Mouse (Mus musculus) midbrain, embryonic 13.5 days (tissue): ENCODE data around the gene Eef1a2. TPM values are rescaled to one million over a fixed set of nuclear protein-coding genes. Genes with fewer than 3 reads are reported as not detected.
"Not testable (repeated sequence)": the region's sequence is repeated elsewhere in the genome, so short reads cannot be mapped to it uniquely, and the experiment has no call there.

Experiments used
- ATAC-seq: fragments of 200-750 bp; cut with Nextera tagmentation; 2 replicates; pipeline ENCODE4 v1.8.0; 2017; ENCODE audit warnings: mild to moderate bottlenecking, moderate TSS enrichment, moderate library complexity
- H3K27ac ChIP-seq: fragments of 300-500 bp; sonication (generic); 2 replicates; pipeline ENCODE4 v1.5.1; 2015; ENCODE audit warnings: inconsistent platforms, mild to moderate bottlenecking, moderate library complexity
- H3K27me3 ChIP-seq: fragments of 300-500 bp; sonication (generic); 2 replicates; pipeline ENCODE4 v1.6.1; 2015; ENCODE audit warnings: mild to moderate bottlenecking, inconsistent platforms
- H3K36me3 ChIP-seq: fragments of 300-500 bp; sonication (generic); 2 replicates; pipeline ENCODE4 v1.6.1; 2015; ENCODE audit warnings: mild to moderate bottlenecking, inconsistent platforms
- H3K4me1 ChIP-seq: fragments of 300-500 bp; sonication (generic); replicated peaks from 2 replicates; pipeline ENCODE4 v1.6.1; 2015; ENCODE audit warnings: inconsistent platforms
- H3K4me2 ChIP-seq: fragments of 300-500 bp; sonication (generic); replicated peaks from 2 replicates; pipeline ENCODE4 v1.6.1; 2015; ENCODE audit warnings: moderate library complexity, mild to moderate bottlenecking, inconsistent platforms
- H3K4me3 ChIP-seq: fragments of 300-500 bp; sonication (generic); replicated peaks from 2 replicates; pipeline ENCODE4 v1.5.1; 2015; ENCODE audit warnings: mild to moderate bottlenecking, inconsistent platforms
- H3K9ac ChIP-seq: fragments of 300-500 bp; sonication (generic); replicated peaks from 2 replicates; pipeline ENCODE4 v1.6.1; 2015; ENCODE audit warnings: mild to moderate bottlenecking, inconsistent platforms
- H3K9me3 ChIP-seq: fragments of 300-500 bp; sonication (generic); 2 replicates; pipeline ENCODE4 v1.6.1; 2016; ENCODE audit warnings: mild to moderate bottlenecking, inconsistent platforms
- WGBS: fragments of 180-500 bp; shearing (Covaris S2); methylation state at CpG from one replicate; pipeline ENCODE4 v1.1.7; 2015; 5-methylcytosine and 5-hydroxymethylcytosine counted together
- polyA plus RNA-seq: library from polyadenylated mRNA; unstranded; fragments of >200 nt; fragmentation: Nextera tagmentation; extraction: Ambion mirVana; gene quantifications from 2 replicates; pipeline ENCODE4 v1.2.1, GENCODE M21; 2015

The Eef1a2 gene
- polyA plus RNA-seq: 3.5 and 3.8 TPM in 2 replicates

- H3K4me2 ChIP-seq: peak within 1 kb of the TSS; percentile 61
- 3% methylated on average over 55 of the region's 55 CpGs for WGBS
- H3K27me3 ChIP-seq: peaks cover 31% of the 10 kb centered on the region
- H3K9ac ChIP-seq: peak within 1 kb of the TSS; percentile 77
- H3K4me3 ChIP-seq: peak within 1 kb of the TSS; percentile 52
- H3K27ac ChIP-seq: peak within 1 kb of the TSS; percentile 86
- peaks cover 6% of the 10 kb centered on the region; the same call in 1 of the 2 replicates for H3K36me3 ChIP-seq
- H3K4me1 ChIP-seq: peaks cover 59% of the 10 kb centered on the region
- peak; percentile 77 for ATAC-seq
- H3K9me3 ChIP-seq: no peaks in the 10 kb centered on the region
These were observed at the start of gene Eef1a2 for GRCm38 (mm10) chr2:181156248-181157121. Gene Eef1a2 (minus strand): TSS chr2:181157014.

DNA sequence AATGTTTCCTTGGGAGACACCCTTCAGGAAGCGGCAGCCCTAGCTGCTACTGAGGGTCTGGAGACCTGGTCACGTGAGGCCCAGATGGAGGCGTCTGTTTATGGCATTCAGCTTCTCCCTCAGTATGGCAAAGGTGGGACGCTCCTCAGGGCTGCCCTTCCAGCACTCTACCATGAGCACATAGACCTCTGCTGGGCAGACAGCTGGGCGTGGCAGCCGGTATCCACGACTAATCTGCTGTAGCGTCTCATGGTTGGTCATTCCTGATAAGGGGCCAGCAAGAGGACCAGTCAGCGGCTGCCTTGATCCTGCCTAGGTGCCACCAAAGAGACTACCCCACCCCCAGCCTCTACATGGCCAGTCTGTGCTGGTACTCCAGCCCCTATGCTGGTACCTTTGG is 49.3 kb upstream of the Eef1a2 start:
- no peak overlapping the region for H3K27ac ChIP-seq
- ATAC-seq: no peak
- 75% methylated on average over 9 of the region's 9 CpGs for WGBS

GRCm38 (mm10) chr2:181205678-181206077 is 48.9 kb upstream of the Eef1a2 start:
- H3K4me2 ChIP-seq: no peak overlapping the region
- H3K9ac ChIP-seq: no peak overlapping the region
- no peaks in the 10 kb centered on the region for H3K9me3 ChIP-seq
- ATAC-seq: no peak
- H3K4me3 ChIP-seq: no peak overlapping the region
- WGBS: 89% methylated on average over 5 of the region's 5 CpGs
- H3K36me3 ChIP-seq: no peaks in the 10 kb centered on the region
- H3K4me1 ChIP-seq: no peaks in the 10 kb centered on the region
- H3K27me3 ChIP-seq: peaks cover 11% of the 10 kb centered on the region
- H3K27ac ChIP-seq: no peak overlapping the region

More for the DNA sequence above, 49.3 kb upstream of the Eef1a2 start:
- Histone ChIP-seq H3K27me3 (peaks cover 15% of the 10 kb centered on the region), H3K4me3 (no peak overlapping the region), H3K9me3 (no peaks in the 10 kb centered on the region), H3K4me1 (no peaks in the 10 kb centered on the region), H3K36me3 (no peaks in the 10 kb centered on the region), H3K9ac (no peak overlapping the region), H3K4me2 (no peak overlapping the region)

DNA sequence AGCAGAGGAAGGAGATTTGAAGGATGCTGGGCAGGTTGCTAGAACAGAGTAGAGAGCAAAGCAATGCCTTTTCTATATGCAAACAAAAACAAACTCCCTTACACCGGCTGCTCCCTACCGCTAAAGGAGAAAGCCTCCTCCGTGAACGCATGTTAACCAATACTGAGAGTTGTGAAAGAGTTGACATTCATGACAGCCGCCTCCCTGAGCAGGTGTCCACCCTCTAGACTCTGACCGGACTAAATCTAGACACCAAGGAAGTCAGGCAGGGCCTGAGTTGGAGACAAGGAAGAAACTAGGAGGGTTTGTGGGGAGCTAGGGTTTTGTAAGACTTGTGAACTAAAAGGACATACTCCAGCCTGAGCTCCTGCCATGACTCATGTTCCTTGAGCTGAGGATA is 46.1 kb upstream of the Eef1a2 start:
- H3K9ac ChIP-seq: no peak overlapping the region
- no peaks in the 10 kb centered on the region for H3K4me1 ChIP-seq
- H3K4me2 ChIP-seq: no peak overlapping the region
- WGBS: 83% methylated on average over 6 of the region's 6 CpGs
- no peaks in the 10 kb centered on the region for H3K36me3 ChIP-seq
- no peak overlapping the region for H3K4me3 ChIP-seq
- no peak overlapping the region for H3K27ac ChIP-seq
- H3K9me3 ChIP-seq: no peaks in the 10 kb centered on the region
- no peak for ATAC-seq
- H3K27me3 ChIP-seq: 0 out of 2 replicates have a peak, but pooled peaks cover 3% of the 10 kb centered on the region

DNA sequence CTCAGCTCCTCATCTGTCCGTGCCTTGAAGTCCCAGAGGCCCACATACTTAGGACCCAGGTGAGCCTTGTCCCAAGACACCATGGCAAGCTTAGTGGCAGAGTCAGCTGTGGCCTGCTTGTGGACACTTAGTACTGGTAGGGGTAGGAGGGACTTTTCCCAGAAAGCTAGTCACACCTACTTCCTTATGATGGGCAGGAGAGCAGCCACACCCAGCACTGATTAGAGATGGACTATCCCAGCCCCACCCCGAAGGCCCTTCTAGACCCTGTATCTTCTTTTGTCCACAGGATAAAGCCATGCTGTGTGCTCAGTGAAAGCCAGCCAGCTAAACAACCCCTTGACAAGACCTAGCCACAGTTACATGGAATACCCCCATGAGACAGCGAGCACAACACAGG is 45.6 kb upstream of the Eef1a2 start, which contains the start of gene Ptk6:
Gene Ptk6, minus strand, starts transcription at position 368 of the 400 bp plus-strand sequence.
- WGBS: 91% methylated on average over 3 of the region's 3 CpGs
- Histone ChIP-seq H3K9me3 (no peaks in the 10 kb centered on the region), H3K27me3 (0 out of 2 replicates have a peak, but pooled peaks cover 3% of the 10 kb centered on the region), H3K36me3 (no peaks in the 10 kb centered on the region), H3K4me1 (no peaks in the 10 kb centered on the region), H3K27ac (no peak within 1 kb of the TSS), H3K4me2 (no peak within 1 kb of the TSS), H3K9ac (no peak within 1 kb of the TSS), H3K4me3 (no peak within 1 kb of the TSS)
- ATAC-seq: no peak

GRCm38 (mm10) chr2:181201606-181202005 is 44.8 kb upstream of the Eef1a2 start:
- ATAC-seq: no peak
- no peaks in the 10 kb centered on the region for H3K4me1 ChIP-seq
- WGBS: 80% methylated on average over 3 of the region's 3 CpGs
- peaks cover 3% of the 10 kb centered on the region; the same call in 1 of the 2 replicates for H3K27me3 ChIP-seq
- H3K4me2 ChIP-seq: no peak overlapping the region
- no peaks in the 10 kb centered on the region for H3K9me3 ChIP-seq
- H3K4me3 ChIP-seq: no peak overlapping the region
- no peak overlapping the region for H3K27ac ChIP-seq
- H3K9ac ChIP-seq: no peak overlapping the region
- H3K36me3 ChIP-seq: no peaks in the 10 kb centered on the region

GRCm38 (mm10) chr2:181196628-181197300 is 40.0 kb upstream of the Eef1a2 start:
- Histone ChIP-seq H3K4me1 (no peaks in the 10 kb centered on the region), H3K9me3 (no peaks in the 10 kb centered on the region), H3K27me3 (no peaks in the 10 kb centered on the region; the same call in 1 of the 2 replicates), H3K4me2 (no peak overlapping the region), H3K27ac (no peak overlapping the region), H3K9ac (no peak overlapping the region), H3K36me3 (no peaks in the 10 kb centered on the region), H3K4me3 (no peak overlapping the region)
- no peak for ATAC-seq
- 96% methylated on average over 4 of the region's 4 CpGs for WGBS

- Histone ChIP-seq H3K4me1 (peaks cover 9% of the 10 kb centered on the region), H3K4me3 (no peak overlapping the region), H3K9me3 (no peaks in the 10 kb centered on the region), H3K4me2 (no peak overlapping the region), H3K36me3 (peaks cover 11% of the 10 kb centered on the region), H3K9ac (no peak overlapping the region), H3K27ac (no peak overlapping the region), H3K27me3 (no peaks in the 10 kb centered on the region; the same call in 1 of the 2 replicates)
- WGBS: 89% methylated on average over 3 of the region's 3 CpGs
- no peak for ATAC-seq
These were observed 36.2 kb upstream of the Eef1a2 start for GRCm38 (mm10) chr2:181193044-181193443.

GRCm38 (mm10) chr2:181191936-181192335 is 35.1 kb upstream of the Eef1a2 start:
- ATAC-seq: no peak
- Histone ChIP-seq H3K27ac (no peak overlapping the region), H3K9me3 (no peaks in the 10 kb centered on the region), H3K4me3 (no peak overlapping the region), H3K4me2 (no peak overlapping the region), H3K36me3 (peaks cover 11% of the 10 kb centered on the region), H3K27me3 (no peaks in the 10 kb centered on the region; the same call in 1 of the 2 replicates), H3K4me1 (peaks cover 9% of the 10 kb centered on the region), H3K9ac (no peak overlapping the region)
- 52% methylated on average over 4 of the region's 4 CpGs for WGBS

DNA sequence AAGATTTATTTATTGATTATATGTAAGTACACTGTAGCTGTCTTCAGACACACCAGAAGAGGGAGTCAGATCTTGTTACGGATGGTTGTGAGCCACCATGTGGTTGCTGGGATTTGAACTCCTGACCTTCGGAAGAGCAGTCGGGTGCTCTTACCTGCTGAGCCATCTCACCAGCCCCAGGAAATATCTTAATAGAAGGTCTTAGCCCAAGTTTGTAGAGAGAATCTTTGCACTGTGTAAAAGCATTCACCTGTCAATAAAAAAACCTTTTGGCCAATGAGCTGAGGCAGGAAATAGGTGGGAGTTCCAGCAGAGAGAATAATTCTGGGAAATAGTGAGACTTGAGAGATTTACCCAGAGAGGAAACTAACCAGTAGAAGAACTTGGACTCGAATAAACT is 34.6 kb upstream of the Eef1a2 start:
- not testable (repeated sequence) for H3K9me3 ChIP-seq, H3K4me3 ChIP-seq, H3K27me3 ChIP-seq, H3K4me1 ChIP-seq, H3K27ac ChIP-seq, ATAC-seq, H3K9ac ChIP-seq, H3K4me2 ChIP-seq
- H3K36me3 ChIP-seq: peaks cover 11% of the 10 kb centered on the region
- 83% methylated on average over 4 of the region's 4 CpGs for WGBS

GRCm38 (mm10) chr2:181189321-181189720 is 32.5 kb upstream of the Eef1a2 start:
- Histone ChIP-seq H3K4me2 (no peak overlapping the region; the same call in 1 of the 2 replicates), H3K36me3 (peaks cover 11% of the 10 kb centered on the region), H3K9me3 (no peaks in the 10 kb centered on the region), H3K27ac (no peak overlapping the region), H3K9ac (no peak overlapping the region), H3K27me3 (peaks cover 6% of the 10 kb centered on the region; the same call in 1 of the 2 replicates), H3K4me3 (no peak overlapping the region), H3K4me1 (peaks cover 12% of the 10 kb centered on the region)
- WGBS: 95% methylated on average over 1 of the region's 1 CpGs
- ATAC-seq: no peak

GRCm38 (mm10) chr2:181188681-181189080 is 31.9 kb upstream of the Eef1a2 start:
- H3K9me3 ChIP-seq: no peaks in the 10 kb centered on the region
- ATAC-seq: no peak
- peak overlapping the region; percentile 98 for H3K27ac ChIP-seq
- H3K9ac ChIP-seq: peak overlapping the region; percentile 54
- H3K4me1 ChIP-seq: peaks cover 12% of the 10 kb centered on the region
- peak overlapping the region; percentile 65 for H3K4me3 ChIP-seq
- H3K27me3 ChIP-seq: peaks cover 6% of the 10 kb centered on the region; the same call in 1 of the 2 replicates
- H3K4me2 ChIP-seq: peak overlapping the region; percentile 71
- peaks cover 11% of the 10 kb centered on the region for H3K36me3 ChIP-seq
- whole genome bisulfite sequencing: 79% methylated on average over 2 of the region's 2 CpGs
